Mouse (Mus musculus): ENCODE measurements at regions not wholly inside any gene's neighbourhood (a gene's known extent, or its start where the extent isn't known, plus 50 kb on each side); places are given as distances from the start of the nearest gene placed in this dataset.

DNA sequence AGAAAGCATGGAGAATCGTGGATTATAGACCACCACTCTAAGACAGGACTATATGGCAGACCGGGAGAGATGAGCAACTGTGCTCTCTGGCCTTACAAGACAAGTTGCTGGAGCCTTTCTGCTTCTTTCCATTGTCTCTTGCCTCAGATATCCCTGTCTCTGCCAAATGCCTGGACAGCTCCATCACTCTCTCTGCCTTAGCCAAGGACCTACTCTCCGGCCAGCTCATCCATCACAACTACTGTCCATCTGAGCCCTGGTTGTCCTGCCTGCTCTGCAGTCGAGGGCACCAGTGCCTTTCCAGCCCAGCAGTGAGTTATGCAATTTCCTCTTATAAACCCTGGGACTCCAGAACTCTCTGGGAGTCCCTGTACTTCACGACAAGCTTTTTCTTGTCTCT lies 88.7 kb downstream of the Olfr267 start:
- TF ChIP-seq CTCF (IDR thresholded peaks at IDR 0.05; ENCODE audit: low read depth) (no peak), EP300 (IDR thresholded peaks at IDR 0.05; ENCODE audit: low read depth) (no peak)
